Mouse (Mus musculus) midbrain, embryonic 15.5 days (tissue): ENCODE results near the gene Malsu1. TPM values are rescaled to one million over a fixed set of nuclear protein-coding genes. Genes with fewer than 3 reads are reported as not detected.
A peak's percentile ranks its signal among the peaks of the same experiment; 100 is the strongest.

Source experiments
- ATAC-seq: fragments of 200-750 bp; cut with Nextera tagmentation; replicated peaks from 2 replicates; pipeline ENCODE4 v1.8.0; 2017; ENCODE audit warnings: moderate TSS enrichment
- H3K27ac ChIP-seq: fragments of 300-500 bp; sonication (generic); 2 replicates; pipeline ENCODE4 v1.5.1; 2015; ENCODE audit warnings: mild to moderate bottlenecking, inconsistent platforms
- H3K27me3 ChIP-seq: fragments of 300-500 bp; sonication (generic); replicated peaks from 2 replicates; pipeline ENCODE4 v1.6.1; 2015; ENCODE audit warnings: inconsistent platforms
- H3K36me3 ChIP-seq: fragments of 300-500 bp; sonication (generic); replicated peaks from 2 replicates; pipeline ENCODE4 v1.6.1; 2015; ENCODE audit warnings: inconsistent platforms
- H3K4me1 ChIP-seq: fragments of 300-500 bp; sonication (generic); 2 replicates; pipeline ENCODE4 v1.6.1; 2015; ENCODE audit warnings: inconsistent platforms
- H3K4me2 ChIP-seq: fragments of 300-500 bp; sonication (generic); 2 replicates; pipeline ENCODE4 v1.6.1; 2015; ENCODE audit warnings: inconsistent platforms, mild to moderate bottlenecking, moderate library complexity
- H3K4me3 ChIP-seq: fragments of 300-500 bp; sonication (generic); 2 replicates; pipeline ENCODE4 v1.5.1; 2015; ENCODE audit warnings: mild to moderate bottlenecking, inconsistent platforms
- H3K9ac ChIP-seq: fragments of 300-500 bp; sonication (generic); 2 replicates; pipeline ENCODE4 v1.6.1; 2015; ENCODE audit warnings: mild to moderate bottlenecking, inconsistent platforms
- H3K9me3 ChIP-seq: fragments of 300-500 bp; sonication (generic); 2 replicates; pipeline ENCODE4 v1.6.1; 2016; ENCODE audit warnings: inconsistent platforms
- WGBS: fragments of 180-500 bp; shearing (Covaris S2); methylation state at CpG from one replicate; pipeline ENCODE4 v1.1.7; 2015; ENCODE audit warnings: mixed read lengths; 5-methylcytosine and 5-hydroxymethylcytosine counted together
- polyA plus RNA-seq: library from polyadenylated mRNA; unstranded; fragments of >200 nt; fragmentation: Nextera tagmentation; extraction: Ambion mirVana; gene quantifications from 2 replicates; pipeline ENCODE4 v1.2.1, GENCODE M21; 2015

The Malsu1 gene
- polyA plus RNA-seq = 54.2 and 58.6 TPM in 2 replicates

DNA sequence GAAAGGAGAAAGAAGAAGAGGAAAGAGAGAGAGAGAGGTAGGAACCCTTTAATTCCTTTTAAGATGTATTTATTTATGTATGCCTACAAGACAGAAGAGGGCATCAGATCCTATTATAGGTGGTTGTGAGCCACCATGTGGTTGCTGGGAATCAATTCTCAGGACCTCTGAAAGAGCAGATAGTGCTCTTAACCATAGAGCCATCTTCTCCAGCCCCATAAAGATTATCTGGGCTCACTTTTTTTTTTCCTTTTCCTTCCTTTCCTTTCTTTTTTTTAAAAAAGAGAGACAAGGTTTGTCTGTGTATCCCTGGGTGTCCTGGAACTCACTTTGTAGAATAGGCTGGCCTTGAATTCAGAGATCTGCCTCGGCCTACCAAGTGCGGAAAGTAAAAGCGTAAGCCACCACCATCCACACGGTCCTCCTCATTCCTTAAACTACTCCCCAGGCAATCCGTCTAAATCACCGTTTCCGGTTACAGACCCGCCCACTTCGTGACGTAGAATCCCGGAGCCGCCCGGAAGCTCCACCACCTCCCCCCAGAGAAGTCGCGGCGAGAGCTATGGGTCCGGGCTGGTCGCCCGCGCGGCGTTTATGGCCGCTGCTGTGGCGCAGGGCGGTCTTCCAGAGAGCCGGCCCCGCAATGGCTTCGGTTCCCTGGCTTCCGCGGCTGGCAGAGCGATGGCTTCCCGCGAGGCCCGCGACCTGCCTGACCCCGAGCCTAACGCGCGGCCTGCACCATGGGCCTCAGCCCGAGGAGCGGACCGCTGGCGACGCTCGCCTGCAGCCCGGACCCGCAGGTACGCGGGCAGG lies at the start of gene Malsu1:
TSS of gene Malsu1 (plus strand) at position 492 of the 813 bp plus-strand sequence.
- Histone ChIP-seq H3K9ac (peak within 1 kb of the TSS; percentile 90), H3K27me3 (no peaks in the 10 kb centered on the region), H3K27ac (peak within 1 kb of the TSS; percentile 83), H3K36me3 (no peaks in the 10 kb centered on the region), H3K4me3 (peak within 1 kb of the TSS; percentile 77), H3K4me1 (peaks cover 26% of the 10 kb centered on the region), H3K4me2 (peak within 1 kb of the TSS; percentile 77), H3K9me3 (no peaks in the 10 kb centered on the region)
- under 1% methylated on average over 49 of the region's 49 CpGs for WGBS
- ATAC-seq = peak; percentile 98

DNA sequence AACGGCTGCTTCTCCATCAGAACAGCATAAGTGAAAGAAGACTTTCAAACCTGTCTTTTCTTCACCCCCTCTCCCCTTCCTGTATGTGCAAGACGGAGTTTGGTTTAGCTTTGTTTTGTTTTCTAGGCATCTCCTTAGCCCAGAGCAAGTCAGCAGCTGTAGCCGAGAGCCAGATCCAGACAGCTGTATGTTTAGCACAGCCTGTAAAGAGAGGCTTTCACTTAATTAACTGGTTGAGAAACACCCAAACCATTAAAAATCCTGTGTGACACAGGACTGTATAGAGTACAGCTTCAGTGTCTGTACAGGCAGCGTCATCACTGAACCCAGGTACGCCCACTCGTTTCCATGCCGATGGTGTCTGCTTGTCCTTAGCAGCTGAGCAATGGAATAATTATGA lies 48.3 kb upstream of the Malsu1 start:
- WGBS = 83% methylated on average over 7 of the region's 7 CpGs
- Histone ChIP-seq H3K4me1 (no peaks in the 10 kb centered on the region), H3K27ac (no peak overlapping the region), H3K9me3 (no peaks in the 10 kb centered on the region), H3K27me3 (no peaks in the 10 kb centered on the region), H3K36me3 (no peaks in the 10 kb centered on the region), H3K9ac (no peak overlapping the region), H3K4me2 (no peak overlapping the region), H3K4me3 (no peak overlapping the region)
- ATAC-seq = no peak

DNA sequence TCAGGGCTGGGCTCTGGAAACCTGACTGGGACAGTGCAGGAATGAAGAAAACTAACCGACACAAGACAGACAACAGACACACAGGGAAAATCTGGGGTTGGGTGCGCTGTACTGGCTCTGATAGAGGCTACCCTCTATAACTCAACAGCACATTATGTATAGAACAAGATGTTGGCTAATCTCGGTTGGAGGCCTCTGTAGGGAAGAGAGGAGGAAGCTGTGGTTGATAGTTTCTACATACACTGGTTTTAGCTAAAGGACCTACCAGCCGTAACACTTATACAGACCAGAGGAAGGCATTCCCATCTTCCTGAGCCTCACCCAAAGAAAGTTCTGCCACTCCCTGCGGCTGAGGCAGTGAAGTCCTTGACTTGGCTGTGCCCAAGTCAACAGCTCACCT lies 47.1 kb upstream of the Malsu1 start:
- Histone ChIP-seq H3K27ac (no peak overlapping the region), H3K9ac (no peak overlapping the region), H3K4me1 (no peaks in the 10 kb centered on the region), H3K27me3 (no peaks in the 10 kb centered on the region), H3K4me2 (no peak overlapping the region), H3K4me3 (no peak overlapping the region), H3K36me3 (no peaks in the 10 kb centered on the region), H3K9me3 (no peaks in the 10 kb centered on the region)
- no peak for ATAC-seq
- 88% methylated on average over 5 of the region's 5 CpGs for WGBS

DNA sequence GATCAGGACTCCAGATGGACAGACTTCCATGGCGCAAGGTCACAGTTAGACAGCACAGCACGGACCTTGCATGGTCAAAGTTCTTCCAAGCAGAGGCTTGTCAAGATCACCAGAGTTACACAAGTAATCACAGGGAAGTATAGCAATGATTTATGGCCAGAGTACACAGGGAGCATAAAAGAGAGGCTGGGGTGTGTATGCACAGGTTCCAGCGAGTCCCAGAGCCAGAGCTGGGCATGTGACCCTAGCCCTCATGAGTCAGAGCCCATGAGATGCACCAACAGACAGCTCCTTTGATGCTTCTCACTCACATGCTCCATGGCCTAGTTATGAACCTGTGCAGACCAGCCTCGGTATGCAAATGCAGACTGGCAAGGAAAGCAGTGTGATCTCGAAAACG lies 45.6 kb upstream of the Malsu1 start:
- ATAC-seq = no peak
- WGBS = 91% methylated on average over 6 of the region's 6 CpGs
- no peak overlapping the region for H3K4me3 ChIP-seq

DNA sequence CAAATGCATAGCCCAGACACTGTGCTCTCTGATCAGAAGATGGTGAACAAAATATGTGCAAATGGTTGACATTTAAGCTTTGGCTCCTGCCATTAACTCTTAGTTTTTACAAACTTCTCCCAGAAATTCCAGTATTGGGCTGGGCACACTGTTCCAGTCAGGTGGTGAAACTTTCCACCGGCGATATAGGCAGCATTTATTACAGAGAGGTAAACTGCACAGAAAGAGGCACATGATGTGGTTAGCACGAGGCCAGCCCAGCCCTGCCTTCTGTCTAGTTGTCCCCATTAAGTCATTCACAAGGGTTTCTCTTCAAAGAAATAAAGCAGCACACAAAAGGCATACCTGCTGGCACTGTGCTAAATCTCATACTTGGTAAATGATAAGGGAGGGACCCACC lies 44.9 kb upstream of the Malsu1 start:
- no peak overlapping the region for H3K9ac ChIP-seq
- no peaks in the 10 kb centered on the region for H3K36me3 ChIP-seq
- no peaks in the 10 kb centered on the region for H3K4me1 ChIP-seq
- no peaks in the 10 kb centered on the region for H3K27me3 ChIP-seq
- H3K27ac ChIP-seq = no peak overlapping the region
- no peaks in the 10 kb centered on the region for H3K9me3 ChIP-seq
- no peak overlapping the region for H3K4me3 ChIP-seq
- WGBS = 82% methylated on average over 3 of the region's 3 CpGs
- H3K4me2 ChIP-seq = no peak overlapping the region
- ATAC-seq = no peak

More for the DNA sequence above, 45.6 kb upstream of the Malsu1 start:
- H3K9ac ChIP-seq = no peak overlapping the region
- no peaks in the 10 kb centered on the region for H3K4me1 ChIP-seq
- no peaks in the 10 kb centered on the region for H3K9me3 ChIP-seq
- H3K27ac ChIP-seq = no peak overlapping the region
- no peak overlapping the region for H3K4me2 ChIP-seq
- no peaks in the 10 kb centered on the region for H3K27me3 ChIP-seq
- H3K36me3 ChIP-seq = no peaks in the 10 kb centered on the region

DNA sequence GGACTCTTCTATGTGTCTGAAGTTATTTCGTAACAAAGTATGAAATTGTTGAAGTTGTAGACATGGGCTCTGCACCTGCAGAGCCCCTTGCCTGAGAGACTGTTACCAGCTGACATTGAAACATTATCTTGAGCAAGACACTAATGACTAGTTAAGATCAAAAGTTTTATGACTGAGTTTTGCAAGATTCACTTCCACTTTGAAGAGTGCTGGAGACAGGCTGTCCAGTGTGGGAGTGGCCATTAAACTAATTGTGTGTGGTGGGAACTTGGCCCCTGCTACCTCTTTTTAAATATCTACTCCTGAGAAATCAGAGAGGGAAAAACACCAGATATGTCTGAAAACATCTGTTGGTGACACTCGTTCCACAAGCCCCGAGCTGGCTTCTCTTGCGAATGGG lies 42.4 kb upstream of the Malsu1 start:
- Histone ChIP-seq H3K4me2 (no peak overlapping the region), H3K36me3 (no peaks in the 10 kb centered on the region), H3K9ac (no peak overlapping the region), H3K4me3 (no peak overlapping the region), H3K27ac (no peak overlapping the region), H3K27me3 (0 out of 2 replicates have a peak, but pooled peaks cover 4% of the 10 kb centered on the region), H3K9me3 (no peaks in the 10 kb centered on the region), H3K4me1 (no peaks in the 10 kb centered on the region)
- ATAC-seq = no peak
- 90% methylated on average over 4 of the region's 4 CpGs for WGBS

DNA sequence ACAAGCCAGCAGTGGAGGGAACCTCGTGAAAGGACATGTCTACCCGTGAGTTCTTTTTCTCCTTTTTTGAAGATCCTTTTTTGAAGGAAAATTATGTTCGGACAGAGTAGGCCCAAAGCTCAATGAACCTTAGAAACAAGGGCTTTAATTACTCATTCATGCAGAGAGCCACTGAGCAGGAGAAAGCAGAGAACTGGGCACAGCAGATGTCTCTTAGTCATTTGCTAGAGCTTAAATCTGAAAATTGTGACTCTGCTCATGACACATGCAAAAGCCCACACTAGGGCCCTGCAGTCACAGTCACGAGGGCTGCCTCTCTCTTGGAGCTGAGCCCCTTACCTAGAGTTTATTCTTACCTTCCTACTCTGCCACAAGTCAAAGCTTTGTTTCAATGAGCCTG lies 40.8 kb upstream of the Malsu1 start:
- no peaks in the 10 kb centered on the region for H3K9me3 ChIP-seq
- ATAC-seq = no peak
- H3K27ac ChIP-seq = no peak overlapping the region
- H3K9ac ChIP-seq = no peak overlapping the region
- H3K36me3 ChIP-seq = no peaks in the 10 kb centered on the region
- 73% methylated on average over 4 of the region's 4 CpGs for WGBS
- 0 out of 2 replicates have a peak, but pooled peaks cover 8% of the 10 kb centered on the region for H3K27me3 ChIP-seq
- H3K4me3 ChIP-seq = no peak overlapping the region
- no peaks in the 10 kb centered on the region; the same call in 1 of the 2 replicates for H3K4me1 ChIP-seq
- no peak overlapping the region for H3K4me2 ChIP-seq

DNA sequence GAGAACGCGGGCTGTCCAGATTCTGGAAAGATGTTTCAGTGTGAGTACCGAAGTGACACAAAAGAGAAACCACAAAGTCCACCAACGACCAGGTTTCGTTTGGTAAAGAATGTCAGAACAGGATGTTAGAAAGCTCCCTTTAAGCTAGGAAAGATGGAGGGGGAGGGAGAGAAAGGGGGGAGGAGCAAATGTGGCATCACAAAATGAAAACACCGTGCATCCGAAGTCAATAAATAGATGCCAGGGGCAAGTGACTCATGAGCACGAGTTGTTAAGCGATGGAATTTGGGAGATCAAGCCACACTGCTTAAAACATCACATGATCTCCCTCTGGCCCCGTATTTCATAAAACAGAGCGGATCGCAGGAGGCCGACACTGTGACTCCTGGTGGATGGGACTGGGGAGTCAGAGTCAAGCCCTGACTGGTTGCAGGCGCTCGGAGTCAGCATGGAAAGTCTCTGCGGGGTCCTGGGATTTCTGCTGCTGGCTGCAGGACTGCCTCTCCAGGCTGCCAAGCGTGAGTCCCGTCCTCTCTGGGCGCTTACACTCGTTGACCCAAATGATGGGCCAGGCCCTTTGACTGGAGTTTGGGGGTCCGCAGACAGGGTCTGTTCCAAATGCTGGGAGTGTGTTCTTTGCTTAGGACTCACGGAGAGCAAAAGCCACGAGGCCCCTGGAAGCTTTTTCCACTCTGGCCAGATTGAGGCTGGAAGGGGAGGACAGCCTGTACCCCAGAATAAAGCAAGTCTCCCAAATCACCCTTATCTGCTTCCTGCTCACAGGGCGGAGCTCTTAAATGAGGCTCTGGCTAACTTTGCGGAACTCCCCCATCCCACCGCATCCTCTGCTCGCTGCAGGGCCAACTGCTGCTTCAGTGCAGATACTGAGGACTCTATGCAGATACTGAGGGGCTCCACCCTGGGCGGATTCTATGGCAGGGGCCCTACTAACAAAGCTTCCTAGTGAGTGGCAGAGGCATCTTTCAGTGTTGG lies 37.0 kb upstream of the Malsu1 start, which contains the start of gene Gpnmb:
TSS of gene Gpnmb (plus strand) at position 272 of the 993 bp plus-strand sequence.
- Histone ChIP-seq H3K27ac (no peak within 1 kb of the TSS), H3K9ac (no peak within 1 kb of the TSS), H3K4me1 (no peaks in the 10 kb centered on the region; the same call in 1 of the 2 replicates), H3K27me3 (0 out of 2 replicates have a peak, but pooled peaks cover 8% of the 10 kb centered on the region), H3K4me2 (no peak within 1 kb of the TSS), H3K9me3 (no peaks in the 10 kb centered on the region), H3K36me3 (no peaks in the 10 kb centered on the region), H3K4me3 (no peak within 1 kb of the TSS)
- ATAC-seq = no peak
- 47% methylated on average over 28 of the region's 28 CpGs for WGBS

DNA sequence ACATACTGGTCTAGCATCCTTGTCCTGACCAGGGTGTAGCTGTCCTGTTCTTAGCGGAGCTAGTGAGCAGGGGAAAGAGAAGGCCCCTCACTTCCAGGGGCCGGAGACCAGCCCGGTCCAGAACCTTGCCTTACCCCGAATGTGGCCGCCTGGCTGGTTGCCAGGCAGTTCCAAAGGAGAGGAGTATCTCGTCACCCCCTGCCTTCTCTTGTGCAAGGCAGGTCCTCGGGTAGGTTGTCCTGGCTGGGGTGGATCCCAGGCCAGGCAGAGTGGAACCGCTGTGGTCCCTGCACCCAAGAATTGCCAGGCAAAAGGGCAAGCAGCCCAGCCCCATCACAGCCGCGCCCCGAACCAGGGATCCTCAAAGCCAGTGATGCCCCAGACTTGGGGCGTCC lies 36.3 kb upstream of the Malsu1 start:
- Histone ChIP-seq H3K9ac (no peak overlapping the region), H3K9me3 (no peaks in the 10 kb centered on the region), H3K4me3 (no peak overlapping the region), H3K36me3 (no peaks in the 10 kb centered on the region), H3K27ac (no peak overlapping the region), H3K4me1 (no peaks in the 10 kb centered on the region; the same call in 1 of the 2 replicates), H3K4me2 (no peak overlapping the region), H3K27me3 (0 out of 2 replicates have a peak, but pooled peaks cover 8% of the 10 kb centered on the region)
- 72% methylated on average over 12 of the region's 12 CpGs for WGBS
- no peak for ATAC-seq

DNA sequence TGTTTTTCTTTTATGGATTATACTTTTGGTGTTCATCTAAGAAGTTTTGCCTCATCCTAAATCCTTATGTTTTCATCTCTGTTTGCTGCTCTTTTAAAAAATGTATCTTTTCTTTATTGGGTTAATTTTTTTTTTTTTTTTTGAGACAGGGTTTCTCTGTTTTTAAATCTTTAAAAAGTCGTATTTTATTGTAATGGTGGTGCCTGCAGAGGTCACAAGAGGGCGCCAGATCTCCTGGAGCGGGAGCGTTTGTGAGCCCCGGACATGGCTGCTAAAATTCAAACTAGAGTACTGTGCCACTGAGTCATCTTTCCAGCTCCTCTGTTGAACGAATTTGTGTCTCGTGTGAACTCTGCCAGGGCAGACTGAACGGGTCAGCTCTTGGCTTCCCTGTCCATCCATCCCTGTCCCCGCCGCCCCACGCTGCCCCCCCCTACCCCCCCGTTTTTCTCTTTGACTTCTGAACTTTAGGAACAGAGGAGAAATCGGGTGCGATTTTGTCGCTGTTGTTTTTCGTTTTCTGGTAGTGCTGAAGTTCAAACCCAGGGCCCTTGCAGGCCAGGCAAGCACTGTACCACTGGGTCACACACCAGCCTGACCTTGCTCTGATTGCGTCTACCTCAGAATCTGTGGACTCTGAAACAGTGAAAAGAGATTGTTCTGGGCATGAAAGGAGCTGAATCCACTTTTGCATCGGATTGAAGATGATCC lies 34.0 kb upstream of the Malsu1 start:
- Histone ChIP-seq H3K4me1 (no peaks in the 10 kb centered on the region; the same call in 1 of the 2 replicates), H3K36me3 (no peaks in the 10 kb centered on the region), H3K27ac (no peak overlapping the region), H3K9ac (no peak overlapping the region), H3K4me3 (peak overlapping the region; percentile 20; the same call in 1 of the 2 replicates), H3K4me2 (peak overlapping the region; percentile 43), H3K9me3 (no peaks in the 10 kb centered on the region), H3K27me3 (0 out of 2 replicates have a peak, but pooled peaks cover 8% of the 10 kb centered on the region)
- ATAC-seq = peak; percentile 54; the same call in 1 of the 2 replicates
- WGBS = 12% methylated on average over 18 of the region's 18 CpGs

DNA sequence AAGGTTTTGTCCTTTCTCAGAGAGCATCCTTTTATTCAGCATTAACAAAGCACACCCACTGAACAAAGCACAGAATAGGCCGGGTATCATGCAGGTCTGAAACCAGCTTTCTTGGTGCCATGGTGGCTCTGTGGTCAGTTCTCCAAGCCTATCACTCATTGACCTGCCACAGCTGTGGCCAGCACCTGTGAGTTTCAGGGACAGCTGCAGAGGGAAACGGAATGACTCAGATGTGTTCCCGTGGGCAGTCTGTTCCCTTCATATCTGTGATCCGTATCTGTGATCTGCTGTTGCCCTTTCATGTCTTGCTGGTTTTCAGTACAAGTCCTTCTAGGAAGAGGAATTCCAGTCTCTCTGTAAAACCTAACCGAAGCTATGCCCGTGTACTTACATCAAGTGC lies 27.1 kb upstream of the Malsu1 start:
- Histone ChIP-seq H3K27me3 (no peaks in the 10 kb centered on the region), H3K9me3 (no peaks in the 10 kb centered on the region), H3K4me2 (no peak overlapping the region), H3K9ac (no peak overlapping the region), H3K27ac (no peak overlapping the region), H3K4me1 (no peaks in the 10 kb centered on the region), H3K36me3 (no peaks in the 10 kb centered on the region), H3K4me3 (no peak overlapping the region)
- no peak for ATAC-seq
- WGBS = 63% methylated on average over 6 of the region's 6 CpGs
